Mouse (Mus musculus): ENCODE results near the gene Zbtb22. TPM values are rescaled to one million over a fixed set of nuclear protein-coding genes. Genes with fewer than 3 reads are reported as not detected.
"Not testable (repeated sequence)": the region's sequence is repeated elsewhere in the genome, so short reads cannot be mapped to it uniquely, and the experiment has no call there.

Zbtb22 gene
- polyA plus RNA-seq, 1 experiment from 2014 or later: 11.1 TPM

DNA sequence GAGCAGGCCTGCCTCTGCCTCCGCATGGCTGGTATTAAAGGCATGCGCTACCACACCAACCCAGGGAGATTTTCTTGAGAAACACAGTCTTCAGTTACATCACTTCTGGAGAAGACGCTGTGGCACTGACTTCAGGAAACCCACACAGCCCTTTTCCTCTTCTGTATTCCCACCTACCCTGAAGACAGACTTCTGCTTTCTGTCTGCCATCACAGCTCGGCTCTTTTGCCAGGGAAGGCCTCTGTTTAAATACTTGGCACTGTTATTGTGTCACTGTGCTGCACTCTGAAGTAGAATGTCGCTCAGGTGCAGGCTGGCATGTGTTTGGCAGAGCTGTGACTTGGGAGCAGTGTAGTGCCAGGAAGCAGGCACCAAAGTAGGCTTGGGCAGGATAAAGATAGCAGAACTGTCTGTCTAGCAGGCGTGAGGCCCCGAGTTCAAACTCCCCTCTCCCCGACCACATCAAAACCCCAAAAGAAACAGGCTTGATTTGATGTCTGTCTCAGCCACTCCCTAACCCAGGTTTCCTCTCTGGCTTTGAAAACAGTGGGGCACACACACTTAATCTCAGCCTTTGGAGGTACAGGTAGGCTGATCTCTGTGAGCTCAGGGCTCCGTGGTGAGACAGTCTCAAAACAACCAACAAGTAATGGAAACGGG is 31.9 kb downstream of the Zbtb22 start:
- no peak overlapping the region for H3K9ac ChIP-seq (ENCODE audit: low read depth, low read length)
- WGBS: 92% methylated on average over 10 of the region's 10 CpGs
- H3K4me1 ChIP-seq (ENCODE audit: control insufficient read depth, insufficient read depth, low read length): peaks cover 17% of the 10 kb centered on the region
- no peak for ATAC-seq (ENCODE audit: low FRiP score, low TSS enrichment)
- no peaks in the 10 kb centered on the region for H3K27me3 ChIP-seq (ENCODE audit: control insufficient read depth, insufficient read depth, low read length)
- no peak overlapping the region for H3K4me2 ChIP-seq (replicated peaks; ENCODE audit: low read depth, low read length)
- no peak overlapping the region for H3K27ac ChIP-seq (ENCODE audit: low read depth, low read length)
- H3K9me3 ChIP-seq (ENCODE audit: control insufficient read depth, low read length): no peaks in the 10 kb centered on the region
- H3K4me3 ChIP-seq (ENCODE audit: low read length): no peak overlapping the region
- H3K36me3 ChIP-seq (ENCODE audit: control insufficient read depth, insufficient read depth, low read length): peaks cover 71% of the 10 kb centered on the region

DNA sequence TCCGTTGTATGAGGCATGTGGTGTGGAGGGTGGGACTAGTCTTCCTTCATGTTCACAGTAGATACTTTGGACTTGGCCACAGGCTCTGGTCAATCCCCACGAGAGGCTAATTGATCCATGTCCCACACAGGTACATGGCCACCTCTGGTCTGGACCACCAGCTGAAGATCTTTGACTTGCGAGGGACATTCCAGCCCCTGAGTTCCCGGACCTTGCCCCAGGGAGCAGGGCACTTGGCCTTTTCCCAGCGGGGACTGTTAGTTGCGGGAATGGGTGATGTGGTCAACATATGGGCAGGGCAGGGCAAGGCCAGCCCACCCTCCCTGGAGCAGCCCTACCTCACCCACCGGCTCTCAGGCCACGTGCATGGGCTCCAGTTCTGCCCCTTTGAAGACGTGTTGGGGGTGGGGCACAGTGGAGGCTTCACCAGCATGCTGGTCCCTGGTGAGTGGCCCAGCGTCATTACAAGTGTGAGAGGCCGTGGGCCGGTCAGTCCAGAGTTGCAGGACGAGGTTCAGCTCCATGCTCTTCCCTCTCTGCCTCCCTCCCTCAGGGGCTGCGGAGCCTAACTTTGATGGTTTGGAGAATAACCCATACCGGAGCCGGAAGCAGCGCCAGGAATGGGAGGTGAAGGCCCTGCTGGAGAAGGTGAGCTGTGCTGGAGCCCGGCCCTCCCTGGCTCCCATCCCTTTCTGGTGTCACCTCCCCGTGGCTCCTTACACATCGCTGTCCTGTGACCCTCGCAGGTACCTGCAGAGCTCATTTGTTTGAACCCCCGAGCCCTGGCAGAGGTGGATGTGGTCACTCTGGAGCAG is 32.6 kb downstream of the Zbtb22 start:
- H3K27me3 ChIP-seq (ENCODE audit: control insufficient read depth, insufficient read depth, low read length): no peaks in the 10 kb centered on the region
- H3K4me3 ChIP-seq (ENCODE audit: low read length): no peak overlapping the region
- no peak overlapping the region for H3K27ac ChIP-seq (ENCODE audit: low read depth, low read length)
- no peak overlapping the region for H3K4me2 ChIP-seq (replicated peaks; ENCODE audit: low read depth, low read length)
- H3K36me3 ChIP-seq (ENCODE audit: control insufficient read depth, insufficient read depth, low read length): peaks cover 73% of the 10 kb centered on the region
- ATAC-seq (ENCODE audit: low FRiP score, low TSS enrichment): no peak
- H3K4me1 ChIP-seq (ENCODE audit: control insufficient read depth, insufficient read depth, low read length): peaks cover 25% of the 10 kb centered on the region
- 87% methylated on average over 22 of the region's 22 CpGs for WGBS
- H3K9ac ChIP-seq (ENCODE audit: low read depth, low read length): no peak overlapping the region
- H3K9me3 ChIP-seq (ENCODE audit: control insufficient read depth, low read length): no peaks in the 10 kb centered on the region

GRCm38 (mm10) chr17:33948905-33949537 is 33.3 kb downstream of the Zbtb22 start:
- H3K4me2 ChIP-seq (replicated peaks; ENCODE audit: low read depth, low read length): no peak overlapping the region
- H3K36me3 ChIP-seq (ENCODE audit: control insufficient read depth, insufficient read depth, low read length): peaks cover 73% of the 10 kb centered on the region
- no peak overlapping the region for H3K9ac ChIP-seq (ENCODE audit: low read depth, low read length)
- no peak overlapping the region for H3K4me3 ChIP-seq (ENCODE audit: low read length)
- H3K4me1 ChIP-seq (ENCODE audit: control insufficient read depth, insufficient read depth, low read length): peaks cover 32% of the 10 kb centered on the region
- no peaks in the 10 kb centered on the region for H3K27me3 ChIP-seq (ENCODE audit: control insufficient read depth, insufficient read depth, low read length)
- no peak for ATAC-seq (ENCODE audit: low FRiP score, low TSS enrichment)
- no peaks in the 10 kb centered on the region for H3K9me3 ChIP-seq (ENCODE audit: control insufficient read depth, low read length)
- WGBS: 92% methylated on average over 19 of the region's 19 CpGs
- H3K27ac ChIP-seq (ENCODE audit: low read depth, low read length): no peak overlapping the region

DNA sequence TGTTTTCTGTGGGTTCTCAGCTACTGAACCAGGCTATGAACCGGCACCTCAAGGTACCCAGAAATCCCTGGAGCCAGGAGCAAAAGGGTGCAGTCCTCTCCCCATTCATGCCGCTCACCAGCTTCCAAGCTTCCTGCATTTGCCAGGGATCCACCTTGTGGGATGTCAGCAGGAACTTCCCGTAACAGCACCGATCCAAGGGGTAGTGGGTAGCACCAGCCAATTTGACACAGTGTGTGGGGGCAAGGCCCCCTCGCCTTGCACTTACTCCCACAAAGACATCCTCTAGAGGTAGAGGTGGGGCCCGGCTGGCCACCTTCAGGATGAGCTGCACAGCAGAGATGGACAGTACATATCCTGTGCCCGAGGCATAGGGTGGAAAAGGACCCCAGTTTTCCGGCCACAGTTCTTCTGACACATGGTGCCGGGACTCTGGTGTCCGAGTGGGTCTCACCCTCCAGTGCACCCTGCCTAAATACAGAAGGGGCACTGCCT is 34.5 kb downstream of the Zbtb22 start:
- Histone ChIP-seq H3K4me2 (replicated peaks; ENCODE audit: low read depth, low read length) (peak overlapping the region; percentile 81), H3K36me3 (ENCODE audit: control insufficient read depth, insufficient read depth, low read length) (peaks cover 69% of the 10 kb centered on the region), H3K27me3 (ENCODE audit: control insufficient read depth, insufficient read depth, low read length) (no peaks in the 10 kb centered on the region), H3K4me1 (ENCODE audit: control insufficient read depth, insufficient read depth, low read length) (peaks cover 36% of the 10 kb centered on the region), H3K9ac (ENCODE audit: low read depth, low read length) (peak overlapping the region; percentile 65), H3K27ac (ENCODE audit: low read depth, low read length) (peak overlapping the region; percentile 92; the same call in 1 of the 2 replicates), H3K9me3 (ENCODE audit: control insufficient read depth, low read length) (no peaks in the 10 kb centered on the region), H3K4me3 (ENCODE audit: low read length) (peak overlapping the region; percentile 36)
- no peak for ATAC-seq (ENCODE audit: low FRiP score, low TSS enrichment)
- WGBS: 79% methylated on average over 10 of the region's 10 CpGs

- Histone ChIP-seq H3K4me1 (ENCODE audit: control insufficient read depth, insufficient read depth, low read length) (peaks cover 36% of the 10 kb centered on the region), H3K27ac (ENCODE audit: low read depth, low read length) (peak within 1 kb of the TSS; percentile 92), H3K9ac (ENCODE audit: low read depth, low read length) (peak within 1 kb of the TSS; percentile 65), H3K36me3 (ENCODE audit: control insufficient read depth, insufficient read depth, low read length) (peaks cover 60% of the 10 kb centered on the region), H3K27me3 (ENCODE audit: control insufficient read depth, insufficient read depth, low read length) (no peaks in the 10 kb centered on the region), H3K4me2 (replicated peaks; ENCODE audit: low read depth, low read length) (peak within 1 kb of the TSS; percentile 81), H3K9me3 (ENCODE audit: control insufficient read depth, low read length) (no peaks in the 10 kb centered on the region), H3K4me3 (ENCODE audit: low read length) (peak within 1 kb of the TSS; percentile 36)
- WGBS: 1% methylated on average over 41 of the region's 45 CpGs
- ATAC-seq (ENCODE audit: low FRiP score, low TSS enrichment): peak; percentile 84
Measured at GRCm38 (mm10) chr17:33951021-33951946, 35.6 kb downstream of the Zbtb22 start, which contains the start of gene B3galt4. TSS of gene B3galt4 (minus strand) at chr17:33951488.

DNA sequence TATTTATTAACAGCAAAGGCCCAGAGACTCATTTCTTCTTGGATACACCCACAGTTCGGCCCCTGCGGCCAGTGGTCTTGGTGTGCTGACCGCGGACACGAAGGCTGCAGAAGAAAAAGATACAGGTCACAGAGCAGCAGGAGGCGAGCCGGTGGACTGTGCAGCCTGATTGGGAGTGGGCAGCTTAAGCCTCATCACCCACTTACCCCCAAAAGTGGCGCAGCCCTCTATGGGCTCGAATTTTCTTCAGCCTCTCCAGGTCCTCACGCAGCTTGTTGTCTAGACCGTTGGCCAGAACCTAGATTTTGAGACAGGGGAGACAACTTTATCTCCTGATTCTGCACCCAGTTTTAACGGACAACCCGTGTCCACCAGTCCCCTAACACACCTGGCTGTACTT is 36.3 kb downstream of the Zbtb22 start:
- not testable (repeated sequence) for H3K27ac ChIP-seq (ENCODE audit: low read depth, low read length); H3K27me3 ChIP-seq (ENCODE audit: control insufficient read depth, insufficient read depth, low read length); H3K9me3 ChIP-seq (ENCODE audit: control insufficient read depth, low read length); ATAC-seq (ENCODE audit: low FRiP score, low TSS enrichment)
- peaks cover 60% of the 10 kb centered on the region for H3K36me3 ChIP-seq (ENCODE audit: control insufficient read depth, insufficient read depth, low read length)
- peaks cover 39% of the 10 kb centered on the region for H3K4me1 ChIP-seq (ENCODE audit: control insufficient read depth, insufficient read depth, low read length)
- H3K4me3 ChIP-seq (ENCODE audit: low read length): peak overlapping the region; percentile 36; the same call in 1 of the 2 replicates
- H3K4me2 ChIP-seq (replicated peaks; ENCODE audit: low read depth, low read length): peak overlapping the region; percentile 81
- 68% methylated on average over 13 of the region's 13 CpGs for WGBS
- H3K9ac ChIP-seq (ENCODE audit: low read depth, low read length): peak overlapping the region; percentile 65; the same call in 1 of the 2 replicates

DNA sequence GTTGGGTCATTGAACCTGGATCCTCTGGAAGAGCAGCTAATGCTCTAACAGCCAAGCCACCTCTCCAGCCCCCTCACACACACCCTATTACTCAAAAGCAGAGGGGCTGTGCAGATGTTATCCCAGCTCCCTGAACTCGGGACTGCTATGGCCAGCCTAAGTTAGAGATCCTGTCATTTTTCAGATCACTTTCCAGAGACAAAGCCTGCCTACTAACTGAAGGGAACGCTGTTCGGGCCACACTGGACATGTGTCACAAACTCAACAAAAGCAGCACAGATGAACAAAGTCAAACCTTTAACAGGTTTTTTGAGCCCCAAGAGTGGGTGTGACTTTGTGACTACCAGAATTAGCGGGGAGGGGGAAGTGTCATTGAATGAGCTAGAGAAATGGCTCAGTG is 37.2 kb downstream of the Zbtb22 start:
- peaks cover 54% of the 10 kb centered on the region for H3K36me3 ChIP-seq (ENCODE audit: control insufficient read depth, insufficient read depth, low read length)
- H3K4me1 ChIP-seq (ENCODE audit: control insufficient read depth, insufficient read depth, low read length): peaks cover 39% of the 10 kb centered on the region
- H3K9me3 ChIP-seq (ENCODE audit: control insufficient read depth, low read length): no peaks in the 10 kb centered on the region
- peak overlapping the region; percentile 95; the same call in 1 of the 2 replicates for H3K9ac ChIP-seq (ENCODE audit: low read depth, low read length)
- no peak for ATAC-seq (ENCODE audit: low FRiP score, low TSS enrichment)
- peak overlapping the region; percentile 80; the same call in 1 of the 2 replicates for H3K4me3 ChIP-seq (ENCODE audit: low read length)
- WGBS: 83% methylated on average over 4 of the region's 4 CpGs
- H3K27ac ChIP-seq (ENCODE audit: low read depth, low read length): 0 out of 2 replicates have a peak overlapping the region, but pooled peaks have one; percentile 2
- peak overlapping the region; percentile 89; the same call in 1 of the 2 replicates for H3K4me2 ChIP-seq (replicated peaks; ENCODE audit: low read depth, low read length)
- H3K27me3 ChIP-seq (ENCODE audit: control insufficient read depth, insufficient read depth, low read length): no peaks in the 10 kb centered on the region

GRCm38 (mm10) chr17:33953310-33953709 is 37.6 kb downstream of the Zbtb22 start:
- WGBS: 92% methylated on average over 3 of the region's 3 CpGs
- Histone ChIP-seq H3K4me2 (replicated peaks; ENCODE audit: low read depth, low read length) (peak overlapping the region; percentile 89), H3K27me3 (ENCODE audit: control insufficient read depth, insufficient read depth, low read length) (no peaks in the 10 kb centered on the region), H3K4me3 (ENCODE audit: low read length) (peak overlapping the region; percentile 80; the same call in 1 of the 2 replicates), H3K9me3 (ENCODE audit: control insufficient read depth, low read length) (no peaks in the 10 kb centered on the region), H3K9ac (ENCODE audit: low read depth, low read length) (peak overlapping the region; percentile 95; the same call in 1 of the 2 replicates), H3K36me3 (ENCODE audit: control insufficient read depth, insufficient read depth, low read length) (peaks cover 52% of the 10 kb centered on the region), H3K27ac (ENCODE audit: low read depth, low read length) (no peak overlapping the region; the same call in 1 of the 2 replicates), H3K4me1 (ENCODE audit: control insufficient read depth, insufficient read depth, low read length) (peaks cover 39% of the 10 kb centered on the region)
- no peak for ATAC-seq (ENCODE audit: low FRiP score, low TSS enrichment)
